Mouse (Mus musculus): ENCODE results near the gene Rab3c. TPM values are rescaled to one million over a fixed set of nuclear protein-coding genes. Genes with fewer than 3 reads are reported as not detected.

The Rab3c gene
- polyA plus RNA-seq, 1 experiment from 2014 or later: 1.7 TPM

- no peak overlapping the region for H3K4me2 ChIP-seq
- no peaks in the 10 kb centered on the region for H3K36me3 ChIP-seq (ENCODE audit: insufficient read depth)
- no peak overlapping the region for H3K9ac ChIP-seq
- no peaks in the 10 kb centered on the region for H3K27me3 ChIP-seq (ENCODE audit: insufficient read depth, low read length)
- 57% methylated on average over 9 of the region's 9 CpGs for WGBS
- H3K4me1 ChIP-seq (ENCODE audit: insufficient read depth): no peaks in the 10 kb centered on the region; the same call in 1 of the 2 replicates
- TF ChIP-seq CTCF (IDR thresholded peaks at IDR 0.05; ENCODE audit: low read depth): no peak
- DNase-seq (no peak), ATAC-seq (ENCODE audit: insufficient read depth) (no peak)
- H3K27ac ChIP-seq (ENCODE audit: low read depth): no peak overlapping the region
- H3K9me3 ChIP-seq (ENCODE audit: low read depth, low read length): no peaks in the 10 kb centered on the region
- H3K4me3 ChIP-seq (ENCODE audit: low read depth, low read length): no peak overlapping the region
These were observed 241.6 kb downstream of the Rab3c start for GRCm38 (mm10) chr13:110039170-110039569.

GRCm38 (mm10) chr13:110038521-110038920 is 242.3 kb downstream of the Rab3c start:
- Histone ChIP-seq H3K4me2 (no peak overlapping the region), H3K27ac (ENCODE audit: low read depth) (no peak overlapping the region), H3K9me3 (ENCODE audit: low read depth, low read length) (no peaks in the 10 kb centered on the region), H3K4me3 (ENCODE audit: low read depth, low read length) (no peak overlapping the region), H3K4me1 (ENCODE audit: insufficient read depth) (no peaks in the 10 kb centered on the region; the same call in 1 of the 2 replicates), H3K36me3 (ENCODE audit: insufficient read depth) (no peaks in the 10 kb centered on the region), H3K27me3 (ENCODE audit: insufficient read depth, low read length) (no peaks in the 10 kb centered on the region), H3K9ac (no peak overlapping the region)
- ATAC-seq (ENCODE audit: insufficient read depth) (peak; percentile 56), DNase-seq (peak; percentile 44)
- no peak for TF ChIP-seq CTCF (IDR thresholded peaks at IDR 0.05; ENCODE audit: low read depth)
- 55% methylated on average over 3 of the region's 3 CpGs for WGBS

GRCm38 (mm10) chr13:110034885-110035284 is 245.9 kb downstream of the Rab3c start:
- H3K27ac ChIP-seq (ENCODE audit: low read depth): no peak overlapping the region
- no peaks in the 10 kb centered on the region; the same call in 1 of the 2 replicates for H3K4me1 ChIP-seq (ENCODE audit: insufficient read depth)
- ATAC-seq (ENCODE audit: insufficient read depth) (no peak), DNase-seq (no peak)
- no peaks in the 10 kb centered on the region for H3K27me3 ChIP-seq (ENCODE audit: insufficient read depth, low read length)
- H3K36me3 ChIP-seq (ENCODE audit: insufficient read depth): no peaks in the 10 kb centered on the region
- TF ChIP-seq CTCF (IDR thresholded peaks at IDR 0.05; ENCODE audit: low read depth): no peak
- no peak overlapping the region for H3K9ac ChIP-seq
- no peak overlapping the region for H3K4me2 ChIP-seq
- WGBS: 76% methylated on average over 6 of the region's 6 CpGs
- no peak overlapping the region for H3K4me3 ChIP-seq (ENCODE audit: low read depth, low read length)
- H3K9me3 ChIP-seq (ENCODE audit: low read depth, low read length): no peaks in the 10 kb centered on the region

- no peaks in the 10 kb centered on the region for H3K9me3 ChIP-seq (ENCODE audit: low read depth, low read length)
- no peak overlapping the region for H3K9ac ChIP-seq
- no peak overlapping the region for H3K4me2 ChIP-seq
- H3K4me3 ChIP-seq (ENCODE audit: low read depth, low read length): no peak overlapping the region
- TF ChIP-seq CTCF (IDR thresholded peaks at IDR 0.05; ENCODE audit: low read depth): no peak
- no peaks in the 10 kb centered on the region for H3K27me3 ChIP-seq (ENCODE audit: insufficient read depth, low read length)
- WGBS: 72% methylated on average over 7 of the region's 7 CpGs
- no peak for ATAC-seq (ENCODE audit: insufficient read depth)
- H3K4me1 ChIP-seq (ENCODE audit: insufficient read depth): no peaks in the 10 kb centered on the region; the same call in 1 of the 2 replicates
- no peak for DNase-seq
- H3K27ac ChIP-seq (ENCODE audit: low read depth): no peak overlapping the region
- H3K36me3 ChIP-seq (ENCODE audit: insufficient read depth): no peaks in the 10 kb centered on the region
These were observed 246.8 kb downstream of the Rab3c start for GRCm38 (mm10) chr13:110034041-110034440.

- Histone ChIP-seq H3K9me3 (ENCODE audit: low read depth, low read length) (no peaks in the 10 kb centered on the region), H3K27me3 (ENCODE audit: insufficient read depth, low read length) (no peaks in the 10 kb centered on the region), H3K36me3 (ENCODE audit: insufficient read depth) (no peaks in the 10 kb centered on the region), H3K4me2 (no peak overlapping the region), H3K9ac (no peak overlapping the region), H3K27ac (ENCODE audit: low read depth) (no peak overlapping the region), H3K4me3 (ENCODE audit: low read depth, low read length) (no peak overlapping the region), H3K4me1 (ENCODE audit: insufficient read depth) (no peaks in the 10 kb centered on the region)
- DNase-seq (no peak), ATAC-seq (ENCODE audit: insufficient read depth) (no peak)
- 27% methylated on average over 6 of the region's 6 CpGs for WGBS
- no peak for TF ChIP-seq CTCF (IDR thresholded peaks at IDR 0.05; ENCODE audit: low read depth)
These were observed 248.9 kb downstream of the Rab3c start for GRCm38 (mm10) chr13:110031886-110032285.

GRCm38 (mm10) chr13:110031061-110031460 is 249.7 kb downstream of the Rab3c start:
- H3K9me3 ChIP-seq (ENCODE audit: low read depth, low read length): no peaks in the 10 kb centered on the region
- 64% methylated on average over 8 of the region's 8 CpGs for WGBS
- H3K4me3 ChIP-seq (ENCODE audit: low read depth, low read length): no peak overlapping the region

GRCm38 (mm10) chr13:110024381-110025161 is 256.2 kb downstream of the Rab3c start:
- no peak overlapping the region for H3K9ac ChIP-seq
- no peak overlapping the region for H3K4me2 ChIP-seq
- H3K27ac ChIP-seq (ENCODE audit: low read depth): no peak overlapping the region
- H3K4me3 ChIP-seq (ENCODE audit: low read depth, low read length): no peak overlapping the region
- ATAC-seq (ENCODE audit: insufficient read depth) (peak; percentile 56), DNase-seq (peak; percentile 51)
- no peak for TF ChIP-seq CTCF (IDR thresholded peaks at IDR 0.05; ENCODE audit: low read depth)
- WGBS: 57% methylated on average over 10 of the region's 10 CpGs
- no peaks in the 10 kb centered on the region for H3K9me3 ChIP-seq (ENCODE audit: low read depth, low read length)
- H3K4me1 ChIP-seq (ENCODE audit: insufficient read depth): peaks cover 1% of the 10 kb centered on the region; the same call in 1 of the 2 replicates
- H3K27me3 ChIP-seq (ENCODE audit: insufficient read depth, low read length): no peaks in the 10 kb centered on the region
- no peaks in the 10 kb centered on the region for H3K36me3 ChIP-seq (ENCODE audit: insufficient read depth)

More at GRCm38 (mm10) chr13:110031061-110031460, 249.7 kb downstream of the Rab3c start:
- Histone ChIP-seq H3K27ac (ENCODE audit: low read depth) (no peak overlapping the region), H3K27me3 (ENCODE audit: insufficient read depth, low read length) (no peaks in the 10 kb centered on the region), H3K4me1 (ENCODE audit: insufficient read depth) (no peaks in the 10 kb centered on the region), H3K9ac (no peak overlapping the region), H3K36me3 (ENCODE audit: insufficient read depth) (no peaks in the 10 kb centered on the region), H3K4me2 (no peak overlapping the region)
- DNase-seq: peak; percentile 13
- no peak for ATAC-seq (ENCODE audit: insufficient read depth)
- TF ChIP-seq CTCF (IDR thresholded peaks at IDR 0.05; ENCODE audit: low read depth): no peak

Data from lung, embryonic 14.5 days (tissue).